Mouse (Mus musculus) CD4-positive, CD25-positive, alpha-beta regulatory T cell, adult 2 months (primary cell): ENCODE measurements around the gene Galnt18.

Experiments
- DNase-seq: peaks from one replicate; pipeline ENCODE4 v3.0.0-alpha.2; 2012; ENCODE audit warnings: low read depth, low spot score

Gene Galnt18

GRCm38 (mm10) chr7:111713828-111714600, 65.8 kb downstream of the Galnt18 start:
- DNase-seq, result no peak

- DNase-seq, result no peak
These were observed 67.0 kb downstream of the Galnt18 start for GRCm38 (mm10) chr7:111712797-111713196.

- DNase-seq, result no peak
These were observed 68.5 kb downstream of the Galnt18 start for GRCm38 (mm10) chr7:111711045-111711808.

- no peak for DNase-seq
These were observed 69.5 kb downstream of the Galnt18 start for GRCm38 (mm10) chr7:111710311-111710710.

- no peak for DNase-seq
These were observed 71.2 kb downstream of the Galnt18 start for GRCm38 (mm10) chr7:111708563-111708962.

GRCm38 (mm10) chr7:111702961-111703360, 76.8 kb downstream of the Galnt18 start:
- no peak for DNase-seq

GRCm38 (mm10) chr7:111701788-111702187, 78.0 kb downstream of the Galnt18 start:
- DNase-seq, result no peak

GRCm38 (mm10) chr7:111699446-111699845, 80.3 kb downstream of the Galnt18 start:
- DNase-seq, result no peak

- no peak for DNase-seq
These were observed 83.6 kb downstream of the Galnt18 start for GRCm38 (mm10) chr7:111696226-111696625.

GRCm38 (mm10) chr7:111694312-111694711, 85.5 kb downstream of the Galnt18 start:
- DNase-seq, result no peak

- no peak for DNase-seq
These were observed 87.0 kb downstream of the Galnt18 start for GRCm38 (mm10) chr7:111692641-111693261.

- no peak for DNase-seq
These were observed 99.7 kb downstream of the Galnt18 start for GRCm38 (mm10) chr7:111680108-111680507.

- DNase-seq, result no peak
These were observed 103.3 kb downstream of the Galnt18 start for GRCm38 (mm10) chr7:111676483-111676882.

GRCm38 (mm10) chr7:111672467-111672866, 107.3 kb downstream of the Galnt18 start:
- DNase-seq, result no peak

- DNase-seq, result no peak
These were observed 116.4 kb downstream of the Galnt18 start for GRCm38 (mm10) chr7:111663139-111664073.

- no peak for DNase-seq
These were observed 121.2 kb downstream of the Galnt18 start for GRCm38 (mm10) chr7:111658579-111658978.

- no peak for DNase-seq
These were observed 124.8 kb downstream of the Galnt18 start for GRCm38 (mm10) chr7:111655002-111655401.

- no peak for DNase-seq
These were observed 125.3 kb downstream of the Galnt18 start for GRCm38 (mm10) chr7:111654526-111654925.

- DNase-seq, result no peak
These were observed 135.4 kb downstream of the Galnt18 start for GRCm38 (mm10) chr7:111644362-111644761.

- no peak for DNase-seq
These were observed 140.9 kb downstream of the Galnt18 start for GRCm38 (mm10) chr7:111638899-111639298.

- DNase-seq, result no peak
These were observed 141.3 kb downstream of the Galnt18 start for GRCm38 (mm10) chr7:111638465-111638864.
